Mouse (Mus musculus) spleen, postnatal 14 days (tissue): ENCODE measurements at regions not wholly inside any gene's neighbourhood (a gene's known extent, or its start where the extent isn't known, plus 50 kb on each side); places are given as distances from the start of the nearest gene placed in this dataset.

Experiments
- DNase-seq, 2 experiments: peaks; one replicate each; pipeline ENCODE4 v3.0.0; 2021 to 2022; ENCODE audit warnings: low spot score in 2 of 2

- no peak for DNase-seq
Measured at GRCm38 (mm10) chr10:125725681-125726139, 240.3 kb upstream of the Lrig3 start.

DNA sequence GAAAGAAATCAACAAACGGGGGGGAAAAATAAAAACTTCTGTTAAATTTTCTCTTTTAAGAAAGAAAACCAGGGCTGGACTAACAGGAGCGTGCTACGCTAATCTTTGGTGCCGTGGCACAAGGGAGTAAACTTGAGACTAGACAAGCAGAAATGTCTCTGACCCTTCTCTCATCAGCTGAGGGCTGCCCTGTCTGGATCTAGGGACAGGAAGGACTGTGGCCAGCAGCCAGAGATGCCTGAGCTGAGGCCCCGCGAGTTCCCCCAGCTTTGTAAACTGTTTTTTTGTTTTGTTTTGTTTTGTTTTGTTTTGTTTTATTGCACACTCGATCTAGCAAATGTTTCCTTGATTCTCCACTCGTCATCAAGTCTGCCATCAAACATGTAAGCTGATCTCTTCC lies 239.4 kb upstream of the Lrig3 start:
- no peak for DNase-seq

DNA sequence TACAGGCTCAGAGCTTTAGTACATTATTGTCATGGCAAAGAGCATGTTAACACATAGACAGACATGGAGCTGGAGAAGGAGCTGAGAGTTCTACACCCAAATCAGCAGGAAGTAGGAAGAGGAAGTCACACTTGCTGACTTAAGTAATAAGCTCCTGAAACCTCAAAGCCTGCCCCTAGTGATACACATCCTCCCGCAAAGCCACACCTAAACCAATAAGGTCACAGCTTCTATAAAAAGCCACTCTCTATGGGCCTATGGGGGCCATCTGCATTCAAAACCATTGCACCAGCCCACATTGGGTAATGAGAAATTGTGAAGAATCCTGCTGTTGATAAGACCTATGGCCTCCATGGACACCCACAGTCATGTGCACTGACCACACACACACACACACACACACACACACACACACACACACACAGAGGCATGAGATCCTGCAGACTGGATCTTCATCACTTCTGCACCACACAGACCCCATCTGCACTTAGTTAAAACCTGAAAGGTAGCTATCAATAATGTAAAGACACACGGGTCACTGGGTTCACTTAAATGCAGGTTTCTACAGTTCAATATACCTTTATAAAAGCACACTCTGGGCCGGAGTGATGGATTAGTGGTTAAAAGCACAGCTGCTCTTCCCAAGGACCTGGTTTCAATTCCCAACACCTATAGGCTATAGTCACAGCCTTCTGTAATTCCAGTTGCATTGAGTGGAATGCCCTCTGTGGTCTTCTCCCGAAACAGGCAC lies 230.0 kb upstream of the Lrig3 start:
- no peak for DNase-seq

DNA sequence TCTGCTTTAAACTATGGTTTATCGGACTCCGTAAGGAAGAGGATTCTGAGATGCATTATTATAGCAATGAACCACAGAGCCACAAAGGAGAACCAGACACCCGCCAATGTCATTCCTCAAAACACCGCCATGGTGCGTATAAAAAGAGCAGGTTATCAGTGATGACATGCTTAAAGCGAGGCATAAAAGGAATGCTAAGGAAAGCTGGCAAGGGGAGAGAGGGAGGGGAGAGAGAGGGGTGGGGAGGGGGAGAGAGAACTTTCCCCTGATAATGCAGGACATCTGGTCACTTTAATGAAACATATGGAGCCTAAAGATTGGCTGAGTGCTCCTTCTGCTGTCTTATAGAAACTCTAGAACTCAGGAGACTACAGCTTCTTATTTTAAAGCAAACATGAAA lies 222.8 kb upstream of the Lrig3 start:
- DNase-seq = no peak

- DNase-seq = no peak
Measured at GRCm38 (mm10) chr10:125749031-125749585, 216.9 kb upstream of the Lrig3 start.

DNA sequence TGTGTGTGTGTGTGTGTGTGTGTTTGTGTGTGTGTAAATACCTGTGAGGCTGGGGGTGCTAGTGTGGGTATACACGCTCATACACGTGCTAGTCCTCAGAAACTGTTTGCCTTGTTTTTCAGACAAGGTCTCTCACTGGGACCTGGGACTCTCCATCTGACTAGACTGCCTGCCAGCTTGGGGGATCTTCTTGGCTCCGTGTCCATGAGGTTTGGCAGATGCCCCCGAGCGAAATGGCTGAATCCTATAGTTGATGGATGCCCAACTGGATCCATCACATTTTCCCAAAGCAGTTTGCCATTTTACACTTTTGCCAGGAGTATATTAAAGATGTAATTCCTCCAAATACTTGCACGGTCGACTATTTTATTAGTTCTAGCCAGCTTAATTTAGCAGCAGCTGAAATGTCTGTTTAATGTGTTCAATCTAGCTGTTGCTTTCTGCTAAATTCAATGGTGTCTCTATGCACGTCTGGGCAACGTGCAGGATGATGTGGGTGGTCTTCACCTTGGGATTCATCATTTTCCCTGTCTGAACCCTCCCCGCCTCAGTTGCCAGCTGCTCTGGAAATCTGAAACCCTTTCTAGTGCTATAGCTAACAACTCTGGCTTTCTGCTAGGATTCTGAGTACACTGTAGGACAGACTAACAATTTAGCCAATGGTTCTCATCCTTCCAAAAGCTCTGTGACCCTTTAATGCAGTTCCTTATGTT lies 213.3 kb upstream of the Lrig3 start:
- DNase-seq = no peak

GRCm38 (mm10) chr10:125759171-125759570 lies 206.8 kb upstream of the Lrig3 start:
- no peak for DNase-seq

DNA sequence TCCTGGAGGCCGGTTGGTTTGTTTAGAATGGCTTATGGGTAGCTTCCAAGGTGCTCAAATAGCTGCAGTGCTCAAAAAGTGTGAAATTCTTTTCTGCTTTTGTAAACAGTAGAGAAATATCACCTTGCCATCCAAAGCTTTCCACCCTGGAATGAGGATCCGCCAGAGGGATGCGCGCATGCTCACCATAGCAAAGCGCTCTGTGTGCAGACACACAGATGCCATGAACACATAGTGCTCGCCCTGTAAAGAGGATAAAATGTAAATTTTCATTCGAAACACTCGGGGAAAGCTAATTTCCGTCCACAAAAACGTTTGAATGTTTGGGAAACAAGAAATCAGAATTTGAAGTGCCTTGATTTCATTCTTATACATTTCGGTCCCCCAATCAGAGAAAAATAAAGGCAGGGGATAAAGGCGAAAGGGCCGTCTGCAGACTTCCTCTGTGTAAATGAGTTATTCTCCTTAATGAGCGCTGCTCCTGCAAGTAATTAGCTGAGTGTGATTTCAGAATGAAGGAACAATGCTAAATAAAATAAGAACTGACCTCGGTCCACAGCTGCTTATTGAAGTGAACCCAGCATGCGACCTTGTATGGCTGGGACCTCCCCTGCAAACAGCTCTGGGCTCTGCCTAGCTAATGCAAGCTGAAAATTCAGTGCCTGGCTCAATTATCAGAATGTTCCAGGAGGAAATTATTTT lies 203.4 kb upstream of the Lrig3 start:
- no peak for DNase-seq

GRCm38 (mm10) chr10:125764402-125765102 lies 201.4 kb upstream of the Lrig3 start:
- DNase-seq = no peak

- no peak for DNase-seq
Measured at GRCm38 (mm10) chr10:125765103-125765820, 200.7 kb upstream of the Lrig3 start.

- no peak for DNase-seq
Measured at GRCm38 (mm10) chr10:125768281-125768680, 197.7 kb upstream of the Lrig3 start.

DNA sequence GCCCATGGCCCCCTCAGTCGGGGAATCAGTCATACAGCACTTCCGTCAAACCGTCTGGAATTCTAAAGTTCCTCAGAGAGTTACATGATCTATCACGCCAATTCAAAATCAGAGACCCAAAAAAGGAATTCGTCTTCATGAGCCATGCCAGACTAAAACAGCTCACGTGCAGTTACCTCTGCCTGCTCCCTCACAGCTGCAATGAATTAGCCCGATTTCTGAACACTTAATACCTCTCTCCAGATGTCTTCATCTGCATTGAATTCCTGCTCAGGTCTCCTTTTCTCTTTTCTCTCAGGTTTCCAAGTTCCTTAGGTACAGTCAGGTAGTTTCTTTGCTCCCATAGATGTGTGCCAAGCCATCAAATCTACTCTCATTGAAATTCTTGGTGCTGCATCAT lies 192.4 kb upstream of the Lrig3 start:
- no peak for DNase-seq

DNA sequence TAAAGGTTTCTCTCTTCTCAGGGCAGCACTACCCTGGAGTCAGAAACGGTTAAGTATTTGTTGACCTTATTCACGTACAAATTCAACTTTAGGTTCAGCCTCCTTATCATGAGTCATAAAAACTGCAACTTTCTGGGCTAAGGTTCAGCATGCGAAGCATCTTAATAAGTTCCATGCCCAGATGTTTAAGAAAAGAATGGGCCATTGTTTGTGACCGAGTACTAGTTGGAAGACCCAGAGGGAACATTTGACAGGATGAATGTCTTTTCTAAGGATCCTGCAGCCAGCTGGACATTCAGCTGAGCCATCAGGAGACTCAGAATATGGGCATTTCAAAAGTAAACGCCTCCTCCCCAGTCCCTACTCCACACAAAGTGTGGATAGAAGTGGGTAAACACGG lies 183.5 kb upstream of the Lrig3 start:
- no peak for DNase-seq

GRCm38 (mm10) chr10:125784896-125785295 lies 181.1 kb upstream of the Lrig3 start:
- DNase-seq = no peak

DNA sequence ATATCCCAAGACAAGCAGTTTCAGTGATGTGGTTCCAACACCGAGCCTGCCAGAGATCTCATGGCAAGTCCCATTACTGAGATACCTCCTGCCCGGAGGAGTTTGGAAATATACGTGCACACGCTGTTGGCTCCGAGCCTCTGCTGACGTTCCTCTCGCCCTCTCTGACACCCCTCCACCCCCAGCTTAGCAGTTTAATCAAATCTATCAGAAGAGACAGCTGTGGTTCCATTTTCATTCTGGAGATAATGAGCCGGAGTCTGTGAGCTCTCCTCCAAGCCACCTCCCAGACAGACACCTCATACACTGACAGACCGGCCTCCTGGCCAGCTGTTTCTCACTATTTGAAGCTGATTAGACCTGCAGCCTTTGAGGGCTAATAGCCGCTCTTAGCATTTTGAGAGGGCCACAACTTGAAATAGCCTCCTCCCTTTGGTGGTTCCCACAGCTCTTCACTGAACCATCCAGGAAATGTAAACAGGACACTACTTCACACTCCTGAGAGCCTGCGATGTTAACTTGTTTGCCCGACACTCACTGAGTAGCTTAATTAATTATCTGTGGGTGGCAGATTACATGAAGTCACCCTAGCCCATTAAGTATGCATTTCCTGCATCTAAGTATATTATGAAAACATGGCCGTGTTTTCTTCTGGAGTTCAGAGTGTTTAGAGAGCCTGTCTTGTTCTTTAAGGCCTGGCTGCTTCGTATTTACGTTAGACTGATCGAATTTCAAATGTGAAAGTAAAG lies 180.3 kb upstream of the Lrig3 start:
- DNase-seq = no peak

GRCm38 (mm10) chr10:125786197-125786879 lies 179.6 kb upstream of the Lrig3 start:
- no peak for DNase-seq

- no peak for DNase-seq
Measured at GRCm38 (mm10) chr10:125786880-125787337, 179.1 kb upstream of the Lrig3 start.

GRCm38 (mm10) chr10:125787441-125788060 lies 178.4 kb upstream of the Lrig3 start:
- DNase-seq = no peak

DNA sequence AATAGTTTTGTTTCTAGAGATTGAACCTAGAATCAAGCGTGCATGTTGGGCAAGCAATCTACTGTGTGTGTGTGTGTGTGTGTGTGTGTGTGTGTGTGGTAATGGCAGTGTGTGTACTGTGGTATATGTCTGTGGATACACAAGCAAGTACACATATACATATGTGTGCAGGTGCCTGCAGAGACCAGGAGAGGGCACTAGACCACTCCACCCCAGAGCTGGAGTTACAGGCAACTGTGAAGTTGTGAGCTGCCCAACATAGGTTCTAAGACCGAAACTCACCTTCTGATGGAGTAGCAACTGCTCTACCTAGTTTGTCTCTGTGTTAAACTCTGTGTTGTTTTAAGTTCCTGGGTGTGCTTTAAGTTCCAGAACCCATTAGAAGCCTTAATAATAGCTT lies 177.7 kb upstream of the Lrig3 start:
- no peak for DNase-seq
